Mouse (Mus musculus) macrophage (primary cell): Measurements from ENCODE around the gene Pam16. TPM values are rescaled to one million over a fixed set of nuclear protein-coding genes. Genes with fewer than 3 reads are reported as not detected.

Source experiments
- H3K27ac ChIP-seq: fragments of 350-480 bp; formaldehyde crosslinking; 2 replicates; pipeline ENCODE4 v1.9.0; 2021
- H3K36me3 ChIP-seq: fragments of 350-480 bp; formaldehyde crosslinking; 2 replicates; pipeline ENCODE4 v1.9.0; 2021; ENCODE audit errors: inconsistent target
- H3K4me3 ChIP-seq: fragments of 350-480 bp; formaldehyde crosslinking; 2 replicates; pipeline ENCODE4 v1.9.0; 2021; ENCODE audit errors: inconsistent target
- H3K79me2 ChIP-seq: fragments of 350-480 bp; formaldehyde crosslinking; 2 replicates; pipeline ENCODE4 v1.9.0; 2021; ENCODE audit errors: inconsistent target
- WGBS: methylation state at CpG from one replicate; pipeline ENCODE4 v1.1.7; 2026; ENCODE audit warnings: inconsistent platforms; ENCODE audit not compliant: missing documents; 5-methylcytosine and 5-hydroxymethylcytosine counted together
- polyA plus RNA-seq: library from polyadenylated mRNA; stranded (reverse); fragments of 250-400 nt; gene quantifications from 3 replicates; pipeline ENCODE4 v1.2.4, GENCODE M21; 2018; ENCODE audit warnings: inconsistent platforms

Gene Pam16
- polyA plus RNA-seq, 1 experiment from 2014 or later: 9.7 TPM

GRCm38 (mm10) chr16:4611676-4612075 is 13.1 kb downstream of the Pam16 start:
- no peaks in the 10 kb centered on the region; the same call in 1 of the 2 replicates for H3K36me3 ChIP-seq
- no peak overlapping the region for H3K27ac ChIP-seq
- WGBS: 97% methylated on average over 7 of the region's 7 CpGs
- no peaks in the 10 kb centered on the region for H3K79me2 ChIP-seq
- H3K4me3 ChIP-seq: no peak overlapping the region

- Histone ChIP-seq H3K36me3 (no peaks in the 10 kb centered on the region; the same call in 1 of the 2 replicates), H3K79me2 (no peaks in the 10 kb centered on the region), H3K27ac (no peak overlapping the region), H3K4me3 (no peak overlapping the region)
- WGBS: 91% methylated on average over 5 of the region's 5 CpGs
Observed at GRCm38 (mm10) chr16:4611193-4611592, 13.6 kb downstream of the Pam16 start.

DNA sequence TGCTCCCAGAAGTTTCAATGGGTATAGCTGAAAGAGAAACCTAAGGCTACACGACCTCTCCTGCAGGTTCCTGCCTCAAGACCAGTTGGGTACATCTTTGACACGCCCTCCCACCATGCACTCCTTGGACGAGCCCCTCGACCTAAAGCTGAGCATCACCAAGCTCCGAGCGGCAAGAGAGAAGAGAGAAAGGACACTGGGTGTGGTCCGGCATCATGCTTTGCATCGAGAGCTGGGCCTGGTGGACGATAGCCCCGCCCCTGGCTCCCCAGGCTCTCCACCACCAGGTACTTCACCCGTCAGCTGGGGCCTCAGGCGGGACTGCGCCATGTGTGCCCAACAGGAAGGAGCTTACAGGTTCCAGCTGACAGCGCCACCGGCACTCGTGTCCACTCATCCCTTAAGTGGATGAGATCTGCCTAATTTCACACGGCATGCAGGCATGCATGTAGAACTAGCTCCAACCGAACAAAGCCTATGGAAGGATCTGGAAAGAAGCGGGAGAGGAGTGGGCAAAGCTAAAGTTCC is 16.2 kb downstream of the Pam16 start:
- Histone ChIP-seq H3K27ac (no peak overlapping the region), H3K4me3 (no peak overlapping the region), H3K36me3 (no peaks in the 10 kb centered on the region), H3K79me2 (no peaks in the 10 kb centered on the region)
- 90% methylated on average over 19 of the region's 19 CpGs for WGBS

- Histone ChIP-seq H3K79me2 (no peaks in the 10 kb centered on the region), H3K27ac (no peak overlapping the region), H3K36me3 (no peaks in the 10 kb centered on the region), H3K4me3 (no peak overlapping the region)
- 64% methylated on average over 9 of the region's 9 CpGs for whole genome bisulfite sequencing
Observed at GRCm38 (mm10) chr16:4607818-4608531, 16.8 kb downstream of the Pam16 start.

DNA sequence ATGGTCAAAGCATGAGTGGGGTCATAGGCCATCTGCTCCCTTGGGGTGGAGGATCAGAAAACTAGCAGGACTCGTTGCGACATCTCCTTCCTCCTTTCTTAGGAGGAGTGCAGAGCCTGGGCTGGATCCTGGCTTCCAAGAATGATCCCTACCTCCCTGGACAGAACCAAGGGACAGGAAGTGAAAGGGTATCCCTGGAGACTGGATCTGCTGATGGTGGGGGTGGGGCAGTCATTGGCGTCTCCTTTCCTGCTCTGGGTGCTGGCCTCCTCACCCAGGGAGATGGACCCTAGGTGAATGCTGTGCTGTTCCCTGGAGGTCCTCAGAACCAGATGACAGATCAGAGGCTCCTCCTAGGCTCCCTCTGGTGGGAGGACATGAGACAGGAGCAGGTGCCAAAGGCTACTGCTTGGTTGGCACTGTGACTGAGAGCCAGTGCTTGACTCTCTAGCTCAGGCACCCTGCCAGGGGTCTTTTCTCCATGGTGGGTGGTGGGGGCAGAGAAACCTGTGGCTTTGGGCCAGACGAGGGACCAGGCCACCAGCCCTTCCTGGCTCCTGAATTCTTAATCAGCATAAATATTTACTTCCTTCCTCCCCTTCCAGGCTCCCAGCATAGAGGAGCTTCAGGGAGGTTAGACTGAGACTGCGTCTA is 18.2 kb downstream of the Pam16 start:
- no peak overlapping the region for H3K4me3 ChIP-seq
- no peak overlapping the region for H3K27ac ChIP-seq
- no peaks in the 10 kb centered on the region for H3K79me2 ChIP-seq
- WGBS: 18% methylated on average over 5 of the region's 5 CpGs
- no peaks in the 10 kb centered on the region for H3K36me3 ChIP-seq

DNA sequence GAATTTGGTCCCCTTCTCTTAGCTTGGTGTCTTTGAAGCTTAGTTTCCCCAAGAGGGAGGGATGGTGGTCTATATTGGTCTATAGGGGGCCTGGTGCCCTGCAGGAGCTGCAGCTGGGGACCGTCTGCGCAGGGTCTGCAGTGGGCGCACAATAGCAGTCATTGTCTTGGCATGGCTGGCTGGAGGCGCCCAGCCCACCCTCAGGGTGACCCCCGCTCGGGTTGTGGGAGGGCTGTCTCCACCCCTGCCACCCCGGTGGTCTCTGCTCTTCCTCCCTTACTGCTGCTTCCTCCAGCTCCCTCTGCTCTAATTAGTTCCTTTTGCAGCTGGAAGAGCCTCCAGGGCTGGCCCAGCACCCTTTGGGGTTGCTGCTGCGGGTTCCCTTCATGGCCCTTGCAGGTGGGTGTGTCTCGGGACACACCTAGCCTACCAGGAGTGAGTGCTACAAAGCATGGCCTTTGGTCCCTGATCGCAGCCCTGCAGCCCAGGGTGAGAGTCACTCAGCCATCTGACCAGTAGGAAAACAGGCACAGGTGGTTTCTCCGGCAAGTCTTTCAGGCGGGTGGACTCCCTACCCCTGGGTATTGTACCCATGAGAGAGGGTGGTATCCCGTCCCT is 19.2 kb downstream of the Pam16 start:
- Histone ChIP-seq H3K4me3 (no peak overlapping the region), H3K79me2 (no peaks in the 10 kb centered on the region), H3K36me3 (no peaks in the 10 kb centered on the region), H3K27ac (no peak overlapping the region)
- 86% methylated on average over 13 of the region's 13 CpGs for WGBS

DNA sequence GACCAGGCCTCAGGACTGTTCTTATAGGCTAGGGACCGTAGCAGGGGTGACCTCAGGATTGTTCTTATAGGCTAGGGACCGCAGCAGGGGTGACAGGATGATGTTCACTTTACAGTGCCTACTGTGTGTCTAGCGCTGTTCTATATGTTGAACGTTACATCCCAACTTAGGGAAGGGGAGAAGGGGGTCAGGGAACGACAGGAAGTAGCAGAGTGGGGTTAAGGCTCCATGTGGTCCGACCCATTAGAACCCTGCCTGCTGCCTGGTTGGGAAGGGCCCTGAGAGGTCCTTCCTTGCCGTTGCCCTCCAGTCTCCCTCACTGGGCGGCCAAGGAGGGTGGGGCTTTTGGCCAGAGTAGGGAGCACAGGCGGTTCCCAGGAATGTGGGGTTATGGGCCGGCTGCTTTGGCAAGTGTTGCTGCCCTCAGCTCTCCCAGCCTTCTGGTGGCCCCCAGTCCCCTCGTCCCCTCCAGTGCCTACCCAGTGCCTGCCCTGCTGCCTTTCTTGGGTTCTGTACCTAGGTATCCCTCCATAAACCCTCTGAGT is 20.4 kb downstream of the Pam16 start:
- WGBS: 95% methylated on average over 11 of the region's 11 CpGs
- no peak overlapping the region for H3K27ac ChIP-seq
- no peaks in the 10 kb centered on the region for H3K79me2 ChIP-seq
- H3K36me3 ChIP-seq: no peaks in the 10 kb centered on the region
- no peak overlapping the region for H3K4me3 ChIP-seq

GRCm38 (mm10) chr16:4603453-4603837 is 21.3 kb downstream of the Pam16 start:
- no peaks in the 10 kb centered on the region for H3K79me2 ChIP-seq
- no peaks in the 10 kb centered on the region for H3K36me3 ChIP-seq
- 100% methylated on average over 1 of the region's 1 CpGs for WGBS
- no peak overlapping the region for H3K4me3 ChIP-seq
- H3K27ac ChIP-seq: no peak overlapping the region

DNA sequence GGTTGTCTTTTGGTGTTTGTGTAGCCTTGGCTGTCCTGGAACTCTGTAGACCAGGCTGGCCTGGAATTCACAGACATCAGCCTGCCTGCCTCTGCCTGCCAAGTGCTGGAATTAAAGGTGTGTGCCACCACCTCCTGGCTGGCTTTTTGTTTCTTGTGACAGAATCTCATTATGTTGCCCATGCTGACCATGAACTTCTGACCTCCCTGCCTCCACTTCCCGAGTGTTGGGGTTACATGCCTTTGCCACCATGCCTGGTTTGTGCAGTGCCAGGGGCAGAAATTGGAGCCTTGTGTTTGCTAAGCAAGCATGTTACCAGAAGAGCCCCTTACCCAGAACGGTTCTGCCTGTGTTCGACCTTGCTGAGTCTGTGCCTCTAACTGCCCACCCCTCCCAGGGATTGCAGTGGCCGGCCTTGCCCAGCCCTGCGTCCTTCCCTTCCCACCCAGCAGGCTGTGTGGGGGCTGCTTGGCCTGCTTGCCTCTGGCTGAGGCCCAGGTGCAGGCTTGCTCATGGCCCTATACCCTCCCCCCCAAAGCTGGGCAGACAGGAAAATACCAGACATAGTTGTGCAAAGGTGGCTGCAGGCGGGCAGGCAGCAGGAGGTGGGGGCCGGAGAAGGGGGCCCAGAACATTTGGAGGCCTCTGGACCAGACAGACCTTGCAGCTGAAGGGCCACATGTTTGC is 21.9 kb downstream of the Pam16 start:
- H3K4me3 ChIP-seq: no peak overlapping the region
- no peaks in the 10 kb centered on the region for H3K36me3 ChIP-seq
- H3K79me2 ChIP-seq: no peaks in the 10 kb centered on the region
- no peak overlapping the region for H3K27ac ChIP-seq
- 85% methylated on average over 7 of the region's 7 CpGs for whole genome bisulfite sequencing

DNA sequence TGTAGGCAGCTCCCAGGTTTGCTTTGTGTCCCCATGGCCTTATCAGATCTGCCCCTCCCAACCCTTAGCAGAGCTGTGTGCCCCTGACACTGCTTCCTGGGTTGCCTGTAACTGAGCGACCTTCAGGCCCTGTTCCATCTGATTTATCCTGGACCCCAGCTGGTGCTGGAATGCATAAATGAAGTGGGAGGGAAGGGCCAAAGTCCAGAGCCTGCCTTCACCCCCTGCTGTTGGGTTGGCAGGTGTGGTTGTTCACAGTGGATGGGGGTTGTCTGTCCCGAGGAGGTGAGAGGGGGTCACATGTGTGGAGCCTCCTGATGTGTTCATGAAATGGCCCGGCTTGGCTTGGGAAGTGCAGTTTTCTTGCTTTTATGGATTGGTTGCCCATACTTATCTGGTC is 22.6 kb downstream of the Pam16 start:
- Histone ChIP-seq H3K79me2 (no peaks in the 10 kb centered on the region), H3K36me3 (no peaks in the 10 kb centered on the region), H3K4me3 (no peak overlapping the region), H3K27ac (no peak overlapping the region)
- WGBS: 81% methylated on average over 3 of the region's 3 CpGs

- Histone ChIP-seq H3K79me2 (no peaks in the 10 kb centered on the region), H3K36me3 (no peaks in the 10 kb centered on the region), H3K27ac (no peak overlapping the region), H3K4me3 (no peak overlapping the region)
- 90% methylated on average over 9 of the region's 9 CpGs for WGBS
Observed at GRCm38 (mm10) chr16:4600701-4601310, 24.0 kb downstream of the Pam16 start.

DNA sequence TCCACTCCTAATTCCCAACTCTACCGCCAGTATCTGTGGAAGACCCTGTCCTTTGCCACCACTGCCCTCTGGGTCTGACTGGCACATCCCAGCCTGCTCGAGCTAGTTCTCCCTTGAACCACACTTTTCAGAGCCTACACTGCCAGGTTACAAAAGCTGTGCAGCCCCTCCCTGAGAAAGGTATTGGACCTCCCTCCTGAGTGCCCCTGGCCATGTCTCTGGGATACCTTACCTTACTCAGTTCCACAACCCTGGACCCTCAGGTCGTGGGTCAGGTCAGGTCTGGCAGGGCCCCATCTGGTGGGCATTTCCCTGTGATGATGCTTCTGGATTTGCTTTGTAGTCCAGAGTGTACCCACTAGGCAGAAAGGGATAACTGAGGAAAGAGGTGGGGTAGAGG is 25.2 kb downstream of the Pam16 start:
- 87% methylated on average over 3 of the region's 3 CpGs for WGBS
- H3K36me3 ChIP-seq: no peaks in the 10 kb centered on the region
- no peak overlapping the region for H3K27ac ChIP-seq
- H3K79me2 ChIP-seq: no peaks in the 10 kb centered on the region
- no peak overlapping the region for H3K4me3 ChIP-seq

- H3K79me2 ChIP-seq: no peaks in the 10 kb centered on the region
- 75% methylated on average over 6 of the region's 6 CpGs for WGBS
- H3K27ac ChIP-seq: no peak overlapping the region
- no peak overlapping the region for H3K4me3 ChIP-seq
- H3K36me3 ChIP-seq: no peaks in the 10 kb centered on the region
Observed at GRCm38 (mm10) chr16:4598891-4599543, 25.8 kb downstream of the Pam16 start.

DNA sequence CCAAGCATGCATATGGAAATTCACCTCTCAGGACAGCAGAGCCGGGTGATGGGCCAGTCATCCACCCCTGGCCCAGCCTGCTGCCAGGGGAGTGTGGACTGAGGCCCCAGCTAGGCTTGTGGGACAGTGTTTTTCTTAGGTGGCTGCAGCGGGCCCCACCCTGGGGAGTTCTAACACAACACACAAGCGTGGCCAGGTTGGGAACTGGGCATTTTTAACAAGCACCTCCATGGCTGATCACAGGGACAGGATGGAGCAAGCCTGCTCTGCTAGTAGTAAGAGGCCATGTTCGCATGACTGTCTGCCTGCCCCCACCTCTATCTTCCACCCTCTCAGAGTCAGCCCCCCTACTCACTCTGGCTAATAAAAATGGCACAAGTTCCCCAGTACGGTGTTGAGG is 26.7 kb downstream of the Pam16 start:
- Histone ChIP-seq H3K79me2 (no peaks in the 10 kb centered on the region), H3K4me3 (no peak overlapping the region), H3K36me3 (no peaks in the 10 kb centered on the region), H3K27ac (no peak overlapping the region)
- WGBS: 97% methylated on average over 5 of the region's 5 CpGs
